ENCODE assay signal across 14 mouse cellular contexts in the genomic region with DNA sequence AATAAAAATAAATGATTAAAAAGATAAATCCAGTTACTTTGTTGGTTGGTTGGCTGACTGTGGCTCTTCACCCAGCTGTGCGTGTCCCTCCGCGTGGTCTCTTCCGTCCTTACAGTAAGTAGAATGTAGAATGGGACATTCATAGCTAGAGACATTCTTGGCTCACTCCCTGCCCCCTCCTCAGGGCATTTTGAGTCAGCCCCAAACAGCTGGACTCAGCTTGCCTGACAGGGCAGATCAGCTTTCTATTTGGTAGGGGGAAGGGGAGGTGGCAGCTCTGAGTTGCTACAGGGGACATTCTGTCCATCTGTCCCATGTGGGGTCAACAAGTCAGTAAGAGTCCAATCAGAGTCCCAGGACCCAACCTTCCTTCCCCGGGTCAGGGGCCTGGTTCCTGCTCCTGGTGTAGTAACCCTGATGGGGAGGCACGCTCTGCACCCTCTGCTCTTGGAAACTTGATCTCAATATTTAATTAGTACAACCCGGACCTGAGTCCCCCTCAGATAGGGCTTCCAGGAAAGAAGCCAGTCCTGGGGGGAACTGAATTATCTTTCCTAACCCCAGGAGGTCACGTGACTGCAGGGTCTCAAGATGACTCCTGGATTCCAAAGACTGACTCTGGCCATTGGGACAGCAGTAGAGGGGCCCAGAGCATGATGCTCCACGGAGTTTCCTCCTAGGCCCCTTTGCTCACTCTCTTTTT. TPM values are rescaled to one million over a fixed set of nuclear protein-coding genes. Genes with fewer than 3 reads are reported as not detected.
A peak's percentile ranks its signal among the peaks of the same experiment; 100 is the strongest.
DNase-seq lines count a peak whose midpoint lies in the region; ATAC-seq lines count a peak whose summit lies in the region.
"Had no signal": no experiment of that assay in that cellular context is flagged by ENCODE, and none has a peak within 500 bp of the region (broad histone marks: within the 10 kb centered on the region; RNA-seq: fewer than 3 reads in every experiment).

No protein-coding gene starts in this region.

- intact Hi-C loops in heart, postnatal 14 days (cut with DNase I), result no loop called here

- peaks cover 2% of the 10 kb centered on the region; the same call in 1 of the 2 replicates for H3K36me3 ChIP-seq in heart, embryonic 11.5 days (ENCODE audit: control insufficient read depth, insufficient read depth, low read length)
- peaks cover 2% of the 10 kb centered on the region for H3K36me3 ChIP-seq in midbrain, embryonic 13.5 days
- H3K36me3 ChIP-seq: hindbrain, embryonic 13.5 days had no signal

- no peak for DNase-seq in heart, adult 8-10 months (ENCODE audit: low spot score)
- DNase-seq in 3T3-L1 (ENCODE audit: low read depth, low spot score), result peak; percentile 64
- DNase-seq in embryo, embryonic 11 days, result peak; percentile 34
- peak; percentile 43 to 55 for DNase-seq in heart, postnatal 14 days
- DNase-seq in layer of hippocampus, adult 9-10 months (ENCODE audit: low spot score), result no peak
- DNase-seq: retina, postnatal 1 day had no signal

- 70% methylated on average over 9 of the region's 9 CpGs for WGBS in heart, embryonic 11.5 days (ENCODE audit: insufficient replicate concordance)
- WGBS in midbrain, embryonic 13.5 days, result 82% methylated on average over 9 of the region's 9 CpGs

- no peak overlapping the region for H3K4me3 ChIP-seq in heart, embryonic 11.5 days (ENCODE audit: low read depth, low read length)
- no peak overlapping the region for H3K4me3 ChIP-seq in midbrain, embryonic 13.5 days (replicated peaks)
- H3K4me3 ChIP-seq: embryonic facial prominence, embryonic 13.5 days; hindbrain, embryonic 13.5 days had no signal

- H3K9me3 ChIP-seq in heart, embryonic 11.5 days (replicated peaks; ENCODE audit: control insufficient read depth, low read length), result no peaks in the 10 kb centered on the region
- H3K9me3 ChIP-seq in midbrain, embryonic 13.5 days, result no peaks in the 10 kb centered on the region
- H3K9me3 ChIP-seq: embryonic facial prominence, embryonic 13.5 days; hindbrain, embryonic 13.5 days; megakaryocyte, embryonic 14.5 days had no signal

- H3K4me1 ChIP-seq in heart, embryonic 11.5 days (ENCODE audit: control insufficient read depth, insufficient read depth, low read length), result peaks cover 30% of the 10 kb centered on the region
- peaks cover 23% of the 10 kb centered on the region for H3K4me1 ChIP-seq in midbrain, embryonic 13.5 days (replicated peaks)

- H3K4me2 ChIP-seq in heart, embryonic 11.5 days, result peak overlapping the region; percentile 2; the same call in 1 of the 2 replicates
- H3K4me2 ChIP-seq in midbrain, embryonic 13.5 days (replicated peaks), result no peak overlapping the region
- H3K4me2 ChIP-seq: embryonic facial prominence, embryonic 13.5 days; hindbrain, embryonic 13.5 days; liver, embryonic 11.5 days had no signal

- H3K27ac ChIP-seq in heart, embryonic 11.5 days (ENCODE audit: low read depth, low read length), result no peak overlapping the region
- H3K27ac ChIP-seq in midbrain, embryonic 13.5 days, result no peak overlapping the region
- H3K27ac ChIP-seq: embryonic facial prominence, embryonic 13.5 days; hindbrain, embryonic 13.5 days had no signal

- no peak overlapping the region for H3K9ac ChIP-seq in heart, embryonic 11.5 days (ENCODE audit: low read depth, low read length)
- no peak overlapping the region for H3K9ac ChIP-seq in midbrain, embryonic 13.5 days (replicated peaks)
- H3K9ac ChIP-seq: embryonic facial prominence, embryonic 13.5 days; hindbrain, embryonic 13.5 days had no signal

- no peak for ATAC-seq in heart, embryonic 11.5 days (replicated peaks; ENCODE audit: insufficient number of reproducible peaks, low FRiP score, low TSS enrichment)
- ATAC-seq in inflammation-experienced regulatory T-cells, adult 6 months, result no peak
- ATAC-seq in midbrain, embryonic 13.5 days, result no peak
- ATAC-seq: CD4-positive, CD25-positive, alpha-beta regulatory T cell, adult 4 months had no signal

- H3K27me3 ChIP-seq in heart, embryonic 11.5 days (ENCODE audit: control insufficient read depth, insufficient read depth, low read length), result no peaks in the 10 kb centered on the region
- peaks cover 18% of the 10 kb centered on the region for H3K27me3 ChIP-seq in midbrain, embryonic 13.5 days
- H3K27me3 ChIP-seq: embryonic facial prominence, embryonic 13.5 days had no signal

RNA-seq across cellular contexts. Expression of a gene that starts 2.3 kb away (rescaled TPM):
- 61.5 and 68.1 TPM in 2 replicates for polyA plus RNA-seq in heart, embryonic 11.5 days (2014; fragmentation: Nextera tagmentation; extraction: Ambion mirVana)
- total RNA-seq in heart, adult 8-10 months (2022), result 10 to 100 TPM in 1 of 4 experiments, 1 to 10 TPM in 3; 7.2 to 12.7 (median 8.4) TPM
- 10 to 100 TPM; 17.2 to 18.4 TPM for total RNA-seq in heart, postnatal 14 days (2021)
- polyA plus RNA-seq in inflammation-experienced regulatory T-cells, adult 6 months (2017; shearing (Covaris generic)), result 1 to 10 TPM in 1 of 3 experiments, under 1 TPM in 1, not detected in 1; 0.94 to 7.2 TPM
- 12.5 and 14.8 TPM in 2 replicates for polyA plus RNA-seq in midbrain, embryonic 13.5 days (2015; fragmentation: Nextera tagmentation; extraction: Ambion mirVana)

RNA-seq across cellular contexts. Expression of a gene that starts 15.6 kb away (rescaled TPM):
- polyA plus RNA-seq in heart, embryonic 11.5 days (2014; fragmentation: Nextera tagmentation; extraction: Ambion mirVana), result 3,442 and 3,640 TPM in 2 replicates
- 1 to 10 TPM in 2 of 4 experiments, under 1 TPM in 2; 0.44 to 2.4 (median 1.1) TPM for total RNA-seq in heart, adult 8-10 months (2022)
- 10 to 100 TPM; 18.6 to 29.4 TPM for total RNA-seq in heart, postnatal 14 days (2021)
- polyA plus RNA-seq in inflammation-experienced regulatory T-cells, adult 6 months (2017; shearing (Covaris generic)), result not detected
- polyA plus RNA-seq in midbrain, embryonic 13.5 days (2015; fragmentation: Nextera tagmentation; extraction: Ambion mirVana), result 0.20 and 0.34 TPM in 2 replicates
- polyA plus RNA-seq: CD4-positive, CD25-positive, alpha-beta regulatory T cell, adult 4 months had no signal

RNA-seq across cellular contexts. Expression of a gene that starts 43.8 kb away (rescaled TPM):
- 183 and 209 TPM in 2 replicates for polyA plus RNA-seq in heart, embryonic 11.5 days (2014; fragmentation: Nextera tagmentation; extraction: Ambion mirVana)
- total RNA-seq in heart, adult 8-10 months (2022), result 10 to 100 TPM; 36.0 to 45.8 (median 40.9) TPM
- total RNA-seq in heart, postnatal 14 days (2021), result 10 to 100 TPM; 60.3 to 66.0 TPM
- 10 to 100 TPM; 19.5 to 31.9 (median 26.9) TPM for polyA plus RNA-seq in inflammation-experienced regulatory T-cells, adult 6 months (2017; shearing (Covaris generic))
- polyA plus RNA-seq in midbrain, embryonic 13.5 days (2015; fragmentation: Nextera tagmentation; extraction: Ambion mirVana), result 13.9 and 16.0 TPM in 2 replicates

RNA-seq across cellular contexts. Expression of a gene that starts 54.7 kb away (rescaled TPM):
- polyA plus RNA-seq in heart, embryonic 11.5 days (2014; fragmentation: Nextera tagmentation; extraction: Ambion mirVana), result 2.3 and 3.1 TPM in 2 replicates
- total RNA-seq in heart, adult 8-10 months (2022), result 1 to 10 TPM; 5.0 to 8.6 (median 5.5) TPM
- total RNA-seq in heart, postnatal 14 days (2021), result 1 to 10 TPM; 4.9 to 6.0 TPM
- polyA plus RNA-seq in inflammation-experienced regulatory T-cells, adult 6 months (2017; shearing (Covaris generic)), result 1 to 10 TPM; 1.9 to 5.2 (median 2.4) TPM
- polyA plus RNA-seq in midbrain, embryonic 13.5 days (2015; fragmentation: Nextera tagmentation; extraction: Ambion mirVana), result 0.36 and 0.37 TPM in 2 replicates

Comparison
In these comparisons a context has a peak if more than half of its experiments do, and no peak if none do; other contexts are left out.
1. DNase-seq: peak in 3T3-L1 (single experiment), embryo, embryonic 11 days (single experiment) and heart, postnatal 14 days (2 of 2); none in heart, adult 8-10 months (single experiment) and layer of hippocampus, adult 9-10 months (single experiment).
2. RNA of a gene that starts 15.6 kb away (polyA plus RNA-seq): 3,442 to 3,640 TPM in heart, embryonic 11.5 days; not detected in inflammation-experienced regulatory T-cells, adult 6 months and 0.20 to 0.34 TPM in midbrain, embryonic 13.5 days; every median in the first group is over 1,000 times any median in the second.